Mouse (Mus musculus): ENCODE measurements around the gene Efl1. TPM values are rescaled to one million over a fixed set of nuclear protein-coding genes. Genes with fewer than 3 reads are reported as not detected.
A peak's percentile ranks its signal among the peaks of the same experiment; 100 is the strongest.

Efl1 gene
- polyA plus RNA-seq, 1 experiment = 27.1 TPM

- TF ChIP-seq CTCF (IDR thresholded peaks at IDR 0.05; ENCODE audit: low read depth, low read length) (no peak), POLR2A (IDR thresholded peaks at IDR 0.05; ENCODE audit: insufficient read depth, low read length) (no peak), EP300 (IDR thresholded peaks at IDR 0.05; ENCODE audit: insufficient read depth, low read depth, low read length) (no peak)
- no peak overlapping the region for H3K27ac ChIP-seq (ENCODE audit: insufficient read depth, low read length)
- no peak overlapping the region for H3K4me3 ChIP-seq (ENCODE audit: low read depth, low read length)
- H3K4me1 ChIP-seq (ENCODE audit: control insufficient read depth, insufficient read depth, low read length) = no peaks in the 10 kb centered on the region
- H3K36me3 ChIP-seq (ENCODE audit: control insufficient read depth, insufficient read depth, low read length, poor library complexity, severe bottlenecking) = no peaks in the 10 kb centered on the region
- H3K27me3 ChIP-seq (ENCODE audit: control insufficient read depth, insufficient read depth, low read length, poor library complexity, severe bottlenecking) = no peaks in the 10 kb centered on the region
- H3K9ac ChIP-seq (ENCODE audit: low read depth, poor library complexity, severe bottlenecking) = no peak overlapping the region
- H3K9me3 ChIP-seq (replicated peaks; ENCODE audit: control insufficient read depth, insufficient read depth, low read length, poor library complexity, severe bottlenecking) = peaks cover 2% of the 10 kb centered on the region; the same call in 1 of the 2 replicates
Measured at GRCm38 (mm10) chr7:82772481-82772880, 124.1 kb downstream of the Efl1 start.

GRCm38 (mm10) chr7:82773150-82773549 is 124.7 kb downstream of the Efl1 start:
- TF ChIP-seq CTCF (IDR thresholded peaks at IDR 0.05; ENCODE audit: low read depth, low read length) = no peak
- no peak for TF ChIP-seq POLR2A (IDR thresholded peaks at IDR 0.05; ENCODE audit: insufficient read depth, low read length)
- no peak for TF ChIP-seq EP300 (IDR thresholded peaks at IDR 0.05; ENCODE audit: insufficient read depth, low read depth, low read length)
- Histone ChIP-seq H3K4me1 (ENCODE audit: control insufficient read depth, insufficient read depth, low read length) (no peaks in the 10 kb centered on the region), H3K9me3 (replicated peaks; ENCODE audit: control insufficient read depth, insufficient read depth, low read length, poor library complexity, severe bottlenecking) (peaks cover 2% of the 10 kb centered on the region; the same call in 1 of the 2 replicates), H3K9ac (ENCODE audit: low read depth, poor library complexity, severe bottlenecking) (no peak overlapping the region), H3K36me3 (ENCODE audit: control insufficient read depth, insufficient read depth, low read length, poor library complexity, severe bottlenecking) (no peaks in the 10 kb centered on the region), H3K27ac (ENCODE audit: insufficient read depth, low read length) (no peak overlapping the region), H3K4me3 (ENCODE audit: low read depth, low read length) (no peak overlapping the region), H3K27me3 (ENCODE audit: control insufficient read depth, insufficient read depth, low read length, poor library complexity, severe bottlenecking) (no peaks in the 10 kb centered on the region)

- H3K9me3 ChIP-seq (replicated peaks; ENCODE audit: control insufficient read depth, insufficient read depth, low read length, poor library complexity, severe bottlenecking) = peaks cover 2% of the 10 kb centered on the region; the same call in 1 of the 2 replicates
- H3K4me3 ChIP-seq (ENCODE audit: low read depth, low read length) = no peak overlapping the region
- no peak for TF ChIP-seq EP300 (IDR thresholded peaks at IDR 0.05; ENCODE audit: insufficient read depth, low read depth, low read length)
- TF ChIP-seq CTCF (IDR thresholded peaks at IDR 0.05; ENCODE audit: low read depth, low read length) = no peak
- TF ChIP-seq POLR2A (IDR thresholded peaks at IDR 0.05; ENCODE audit: insufficient read depth, low read length) = no peak
- no peaks in the 10 kb centered on the region for H3K36me3 ChIP-seq (ENCODE audit: control insufficient read depth, insufficient read depth, low read length, poor library complexity, severe bottlenecking)
- no peaks in the 10 kb centered on the region for H3K27me3 ChIP-seq (ENCODE audit: control insufficient read depth, insufficient read depth, low read length, poor library complexity, severe bottlenecking)
- H3K4me1 ChIP-seq (ENCODE audit: control insufficient read depth, insufficient read depth, low read length) = no peaks in the 10 kb centered on the region
- H3K27ac ChIP-seq (ENCODE audit: insufficient read depth, low read length) = no peak overlapping the region
- no peak overlapping the region for H3K9ac ChIP-seq (ENCODE audit: low read depth, poor library complexity, severe bottlenecking)
Measured at GRCm38 (mm10) chr7:82773884-82774283, 125.5 kb downstream of the Efl1 start.

- TF ChIP-seq CTCF (IDR thresholded peaks at IDR 0.05; ENCODE audit: low read depth, low read length) (no peak), EP300 (IDR thresholded peaks at IDR 0.05; ENCODE audit: insufficient read depth, low read depth, low read length) (no peak), POLR2A (IDR thresholded peaks at IDR 0.05; ENCODE audit: insufficient read depth, low read length) (no peak)
- no peak overlapping the region for H3K27ac ChIP-seq (ENCODE audit: insufficient read depth, low read length)
- no peak overlapping the region for H3K4me3 ChIP-seq (ENCODE audit: low read depth, low read length)
Measured at GRCm38 (mm10) chr7:82775090-82775489, 126.7 kb downstream of the Efl1 start.

GRCm38 (mm10) chr7:82783071-82783470 is 134.7 kb downstream of the Efl1 start:
- no peaks in the 10 kb centered on the region for H3K27me3 ChIP-seq (ENCODE audit: control insufficient read depth, insufficient read depth, low read length, poor library complexity, severe bottlenecking)
- no peaks in the 10 kb centered on the region; the same call in 1 of the 2 replicates for H3K9me3 ChIP-seq (replicated peaks; ENCODE audit: control insufficient read depth, insufficient read depth, low read length, poor library complexity, severe bottlenecking)
- peak overlapping the region; percentile 89 for H3K27ac ChIP-seq (ENCODE audit: insufficient read depth, low read length)
- TF ChIP-seq EP300 (IDR thresholded peaks at IDR 0.05; ENCODE audit: insufficient read depth, low read depth, low read length) (peak; percentile 97), CTCF (IDR thresholded peaks at IDR 0.05; ENCODE audit: low read depth, low read length) (no peak), POLR2A (IDR thresholded peaks at IDR 0.05; ENCODE audit: insufficient read depth, low read length) (no peak)
- H3K9ac ChIP-seq (ENCODE audit: low read depth, poor library complexity, severe bottlenecking) = peak overlapping the region; percentile 34
- no peaks in the 10 kb centered on the region for H3K36me3 ChIP-seq (ENCODE audit: control insufficient read depth, insufficient read depth, low read length, poor library complexity, severe bottlenecking)
- no peak overlapping the region for H3K4me3 ChIP-seq (ENCODE audit: low read depth, low read length)
- H3K4me1 ChIP-seq (ENCODE audit: control insufficient read depth, insufficient read depth, low read length) = peaks cover 17% of the 10 kb centered on the region

More at GRCm38 (mm10) chr7:82775090-82775489, 126.7 kb downstream of the Efl1 start:
- H3K4me1 ChIP-seq (ENCODE audit: control insufficient read depth, insufficient read depth, low read length) = peaks cover 1% of the 10 kb centered on the region
- H3K36me3 ChIP-seq (ENCODE audit: control insufficient read depth, insufficient read depth, low read length, poor library complexity, severe bottlenecking) = no peaks in the 10 kb centered on the region
- H3K9ac ChIP-seq (ENCODE audit: low read depth, poor library complexity, severe bottlenecking) = no peak overlapping the region
- peaks cover 2% of the 10 kb centered on the region; the same call in 1 of the 2 replicates for H3K9me3 ChIP-seq (replicated peaks; ENCODE audit: control insufficient read depth, insufficient read depth, low read length, poor library complexity, severe bottlenecking)
- H3K27me3 ChIP-seq (ENCODE audit: control insufficient read depth, insufficient read depth, low read length, poor library complexity, severe bottlenecking) = no peaks in the 10 kb centered on the region

- TF ChIP-seq EP300 (IDR thresholded peaks at IDR 0.05; ENCODE audit: insufficient read depth, low read depth, low read length) = peak; percentile 68; the same call in 1 of the 2 replicates
- no peak for TF ChIP-seq CTCF (IDR thresholded peaks at IDR 0.05; ENCODE audit: low read depth, low read length)
- H3K4me1 ChIP-seq (ENCODE audit: control insufficient read depth, insufficient read depth, low read length) = peaks cover 17% of the 10 kb centered on the region
- H3K4me3 ChIP-seq (ENCODE audit: low read depth, low read length) = no peak overlapping the region
- peak overlapping the region; percentile 34 for H3K9ac ChIP-seq (ENCODE audit: low read depth, poor library complexity, severe bottlenecking)
- H3K27ac ChIP-seq (ENCODE audit: insufficient read depth, low read length) = peak overlapping the region; percentile 89
- H3K27me3 ChIP-seq (ENCODE audit: control insufficient read depth, insufficient read depth, low read length, poor library complexity, severe bottlenecking) = no peaks in the 10 kb centered on the region
- H3K36me3 ChIP-seq (ENCODE audit: control insufficient read depth, insufficient read depth, low read length, poor library complexity, severe bottlenecking) = no peaks in the 10 kb centered on the region
- H3K9me3 ChIP-seq (replicated peaks; ENCODE audit: control insufficient read depth, insufficient read depth, low read length, poor library complexity, severe bottlenecking) = no peaks in the 10 kb centered on the region; the same call in 1 of the 2 replicates
Measured at GRCm38 (mm10) chr7:82783693-82784092, 135.3 kb downstream of the Efl1 start.

Measured in ES-Bruce4 (cell line).